Mouse (Mus musculus) myocyte (in vitro differentiated cells): ENCODE results near the gene Hfe2.

ENCODE experiments used
- MAX ChIP-seq: IDR thresholded peaks from one replicate; pipeline ENCODE4 v1.6.1; 2011; ENCODE audit warnings: low read depth, mild to moderate bottlenecking, control low read depth
- POLR2A ChIP-seq: IDR thresholded peaks from one replicate; pipeline ENCODE4 v1.6.1; 2011; ENCODE audit warnings: low read depth, mild to moderate bottlenecking, control low read depth, moderate library complexity; ENCODE audit not compliant: insufficient read length
- TCF12 ChIP-seq: IDR thresholded peaks from one replicate; pipeline ENCODE4 v1.6.1; 2011; ENCODE audit warnings: mild to moderate bottlenecking, control low read depth; ENCODE audit not compliant: poor library complexity, insufficient read depth, severe bottlenecking

DNA sequence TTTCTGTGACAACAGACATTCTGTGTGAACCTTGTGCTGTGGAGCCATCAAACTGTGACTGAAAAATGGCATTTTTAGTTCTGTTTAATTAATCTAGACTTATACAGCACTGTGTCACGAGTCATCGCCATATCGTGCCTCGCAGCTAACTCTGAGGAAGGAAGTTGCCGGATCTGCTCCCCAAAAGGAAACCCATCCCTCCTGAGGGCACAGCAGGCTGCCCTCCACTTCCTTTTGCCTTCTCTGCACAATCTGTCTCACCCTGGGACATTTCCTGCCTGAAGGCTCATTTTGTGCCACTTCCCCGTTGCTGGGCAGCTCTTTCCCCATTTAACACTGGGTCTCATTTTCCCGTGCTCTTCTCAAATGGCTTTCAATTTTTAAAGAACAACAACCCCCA is 39.7 kb downstream of the Hfe2 start:
- TF ChIP-seq POLR2A (no peak), MAX (no peak), TCF12 (no peak)
